Mouse (Mus musculus): ENCODE measurements at regions not wholly inside any gene's neighbourhood (a gene's known extent, or its start where the extent isn't known, plus 50 kb on each side); places are given as distances from the start of the nearest gene placed in this dataset.

- no peak for DNase-seq
These were observed 106.5 kb upstream of the Klf14 start for GRCm38 (mm10) chr6:31065419-31065818.

GRCm38 (mm10) chr6:31066861-31067260 is 108.0 kb upstream of the Klf14 start:
- DNase-seq = no peak

- DNase-seq = no peak
These were observed 108.6 kb upstream of the Klf14 start for GRCm38 (mm10) chr6:31067453-31067852.

- DNase-seq = no peak
These were observed 110.4 kb upstream of the Klf14 start for GRCm38 (mm10) chr6:31069243-31069642.

- no peak for DNase-seq
These were observed 111.7 kb upstream of the Klf14 start for GRCm38 (mm10) chr6:31070537-31070936.

GRCm38 (mm10) chr6:31070966-31071365 is 112.1 kb upstream of the Klf14 start:
- no peak for DNase-seq

- DNase-seq = no peak
These were observed 113.2 kb upstream of the Klf14 start for GRCm38 (mm10) chr6:31072072-31072471.

- no peak for DNase-seq
These were observed 113.7 kb upstream of the Klf14 start for GRCm38 (mm10) chr6:31072559-31072958.

GRCm38 (mm10) chr6:31073338-31073737 is 114.5 kb upstream of the Klf14 start:
- no peak for DNase-seq

GRCm38 (mm10) chr6:31074394-31074793 is 115.5 kb upstream of the Klf14 start:
- no peak for DNase-seq

GRCm38 (mm10) chr6:31075209-31075571 is 116.3 kb upstream of the Klf14 start:
- no peak for DNase-seq

GRCm38 (mm10) chr6:31075572-31076477 is 116.9 kb upstream of the Klf14 start:
- DNase-seq = peak; percentile 61

GRCm38 (mm10) chr6:31076478-31076834 is 117.6 kb upstream of the Klf14 start:
- DNase-seq = no peak

- DNase-seq = peak; percentile 75
These were observed 118.3 kb upstream of the Klf14 start for GRCm38 (mm10) chr6:31077216-31077615.

- DNase-seq = no peak
These were observed 118.9 kb upstream of the Klf14 start for GRCm38 (mm10) chr6:31077779-31078178.

- no peak for DNase-seq
These were observed 119.5 kb upstream of the Klf14 start for GRCm38 (mm10) chr6:31078413-31078812.

- DNase-seq = peak; percentile 85
These were observed 120.8 kb upstream of the Klf14 start for GRCm38 (mm10) chr6:31079586-31080259.

GRCm38 (mm10) chr6:31080279-31080678 is 121.4 kb upstream of the Klf14 start:
- no peak for DNase-seq

GRCm38 (mm10) chr6:31080691-31081090 is 121.8 kb upstream of the Klf14 start:
- no peak for DNase-seq

- no peak for DNase-seq
These were observed 122.4 kb upstream of the Klf14 start for GRCm38 (mm10) chr6:31081238-31081637.

GRCm38 (mm10) chr6:31081988-31082387 is 123.1 kb upstream of the Klf14 start:
- DNase-seq = no peak

GRCm38 (mm10) chr6:31082613-31083470 is 124.0 kb upstream of the Klf14 start:
- DNase-seq = no peak

GRCm38 (mm10) chr6:31083701-31084100 is 124.8 kb upstream of the Klf14 start:
- no peak for DNase-seq

Measured in layer of hippocampus, adult 9-11 months (tissue).